Mouse (Mus musculus) stomach, embryonic 15.5 days (tissue): Measurements from ENCODE around the gene Srpx2. TPM values are rescaled to one million over a fixed set of nuclear protein-coding genes. Genes with fewer than 3 reads are reported as not detected.

Experiments
- ATAC-seq: fragments of 200-750 bp; cut with Nextera tagmentation; 2 replicates; pipeline ENCODE4 v1.8.0; 2017; ENCODE audit warnings: low read depth, moderate number of reproducible peaks, moderate TSS enrichment; ENCODE audit not compliant: insufficient read depth, low FRiP score
- H3K27ac ChIP-seq: fragments of 300-500 bp; sonication (generic); 2 replicates; pipeline ENCODE4 v1.5.1; 2015; ENCODE audit warnings: mild to moderate bottlenecking, inconsistent platforms
- H3K27me3 ChIP-seq: fragments of 300-500 bp; sonication (generic); replicated peaks from 2 replicates; pipeline ENCODE4 v1.6.1; 2015; ENCODE audit warnings: inconsistent platforms
- H3K36me3 ChIP-seq: fragments of 300-500 bp; sonication (generic); 2 replicates; pipeline ENCODE4 v1.6.1; 2015; ENCODE audit warnings: inconsistent platforms
- H3K4me1 ChIP-seq: fragments of 300-500 bp; sonication (generic); 2 replicates; pipeline ENCODE4 v1.6.1; 2015; ENCODE audit warnings: inconsistent platforms
- H3K4me2 ChIP-seq: fragments of 300-500 bp; sonication (generic); 2 replicates; pipeline ENCODE4 v1.6.1; 2015; ENCODE audit warnings: mild to moderate bottlenecking, inconsistent platforms
- H3K4me3 ChIP-seq: fragments of 300-500 bp; sonication (generic); replicated peaks from 2 replicates; pipeline ENCODE4 v1.5.1; 2015; ENCODE audit warnings: inconsistent platforms
- H3K9ac ChIP-seq: fragments of 300-500 bp; sonication (generic); 2 replicates; pipeline ENCODE4 v1.6.1; 2015; ENCODE audit warnings: inconsistent platforms
- H3K9me3 ChIP-seq: fragments of 300-500 bp; sonication (generic); 2 replicates; pipeline ENCODE4 v1.6.1; 2016; ENCODE audit warnings: inconsistent platforms
- WGBS: fragments of 180-500 bp; shearing (Covaris S2); methylation state at CpG from one replicate; pipeline ENCODE4 v1.1.7; 2015; 5-methylcytosine and 5-hydroxymethylcytosine counted together
- polyA plus RNA-seq: library from polyadenylated mRNA; unstranded; fragments of >200 nt; fragmentation: Nextera tagmentation; extraction: Ambion mirVana; gene quantifications from 2 replicates; pipeline ENCODE4 v1.2.1, GENCODE M21; 2015

Srpx2 gene
- polyA plus RNA-seq, 1 experiment from 2014 or later: 8.7 TPM

GRCm38 (mm10) chrX:133939561-133939960 is 31.3 kb downstream of the Srpx2 start:
- H3K4me3 ChIP-seq: no peak overlapping the region
- H3K27me3 ChIP-seq: no peaks in the 10 kb centered on the region
- 59% methylated on average over 1 of the region's 1 CpGs for WGBS
- H3K9ac ChIP-seq: no peak overlapping the region
- H3K9me3 ChIP-seq: no peaks in the 10 kb centered on the region
- no peaks in the 10 kb centered on the region for H3K4me1 ChIP-seq
- no peak overlapping the region for H3K27ac ChIP-seq
- H3K36me3 ChIP-seq: no peaks in the 10 kb centered on the region
- no peak for ATAC-seq
- no peak overlapping the region for H3K4me2 ChIP-seq

GRCm38 (mm10) chrX:133947427-133947826 is 39.2 kb downstream of the Srpx2 start:
- no peak overlapping the region for H3K9ac ChIP-seq
- no peaks in the 10 kb centered on the region for H3K36me3 ChIP-seq
- no peaks in the 10 kb centered on the region for H3K9me3 ChIP-seq
- 38% methylated on average over 3 of the region's 3 CpGs for WGBS
- H3K4me2 ChIP-seq: no peak overlapping the region
- no peaks in the 10 kb centered on the region for H3K27me3 ChIP-seq
- ATAC-seq: no peak
- H3K27ac ChIP-seq: no peak overlapping the region
- H3K4me1 ChIP-seq: no peaks in the 10 kb centered on the region
- H3K4me3 ChIP-seq: no peak overlapping the region

- H3K27ac ChIP-seq: no peak overlapping the region
- no peak for ATAC-seq
- no peaks in the 10 kb centered on the region for H3K27me3 ChIP-seq
- H3K9ac ChIP-seq: no peak overlapping the region
- H3K4me2 ChIP-seq: no peak overlapping the region
- 38% methylated on average over 7 of the region's 7 CpGs for WGBS
- H3K4me1 ChIP-seq: no peaks in the 10 kb centered on the region
- H3K36me3 ChIP-seq: no peaks in the 10 kb centered on the region
- H3K4me3 ChIP-seq: no peak overlapping the region
- H3K9me3 ChIP-seq: no peaks in the 10 kb centered on the region
Observed at GRCm38 (mm10) chrX:133954661-133955060, 46.4 kb downstream of the Srpx2 start.

- no peak overlapping the region for H3K4me3 ChIP-seq
- H3K27me3 ChIP-seq: no peaks in the 10 kb centered on the region
- H3K27ac ChIP-seq: no peak overlapping the region
- 66% methylated on average over 2 of the region's 2 CpGs for WGBS
- H3K9me3 ChIP-seq: no peaks in the 10 kb centered on the region
- no peak overlapping the region for H3K9ac ChIP-seq
- no peak overlapping the region for H3K4me2 ChIP-seq
- H3K36me3 ChIP-seq: no peaks in the 10 kb centered on the region
- ATAC-seq: no peak
- H3K4me1 ChIP-seq: no peaks in the 10 kb centered on the region
Observed at GRCm38 (mm10) chrX:133960617-133961016, 52.4 kb downstream of the Srpx2 start.

- 71% methylated on average over 2 of the region's 2 CpGs for WGBS
- Histone ChIP-seq H3K9ac (no peak overlapping the region), H3K4me1 (no peaks in the 10 kb centered on the region), H3K9me3 (no peaks in the 10 kb centered on the region), H3K27ac (no peak overlapping the region), H3K36me3 (no peaks in the 10 kb centered on the region), H3K4me3 (no peak overlapping the region), H3K4me2 (no peak overlapping the region), H3K27me3 (no peaks in the 10 kb centered on the region)
- no peak for ATAC-seq
Observed at GRCm38 (mm10) chrX:133964615-133965014, 56.4 kb downstream of the Srpx2 start.

- WGBS: 16% methylated on average over 29 of the region's 29 CpGs
- Histone ChIP-seq H3K27ac (no peak within 1 kb of the TSS), H3K4me1 (no peaks in the 10 kb centered on the region), H3K9me3 (no peaks in the 10 kb centered on the region), H3K36me3 (no peaks in the 10 kb centered on the region), H3K4me2 (peak within 1 kb of the TSS; percentile 63), H3K27me3 (no peaks in the 10 kb centered on the region), H3K4me3 (peak within 1 kb of the TSS; percentile 51), H3K9ac (peak within 1 kb of the TSS; percentile 25; the same call in 1 of the 2 replicates)
- peak; percentile 73 for ATAC-seq
Observed at GRCm38 (mm10) chrX:133981231-133982002, 73.2 kb downstream of the Srpx2 start, which contains the start of gene Sytl4. Gene Sytl4, minus strand, starts transcription at chrX:133981812.

Other genes with a start within 250 kb of the Srpx2 start
- gene Pcdh19, start 219.4 kb upstream of the Srpx2 start, polyA plus RNA-seq: 3.4 and 3.7 TPM in 2 replicates
- gene Tnmd, start 57.4 kb upstream of the Srpx2 start, polyA plus RNA-seq: 3.4 and 4.8 TPM in 2 replicates
- gene Tspan6, start 10.0 kb upstream of the Srpx2 start, polyA plus RNA-seq: 110 and 118 TPM in 2 replicates
- 5.7 and 5.9 TPM in 2 replicates for gene Sytl4, start 73.4 kb downstream of the Srpx2 start, polyA plus RNA-seq
- gene Cstf2, start 150.8 kb downstream of the Srpx2 start, polyA plus RNA-seq: 32.4 and 39.7 TPM in 2 replicates